Mouse (Mus musculus) layer of hippocampus, adult 9-11 months (tissue): ENCODE data around the gene Tpst2.

Experiments used
- DNase-seq: peaks from one replicate; pipeline ENCODE4 v3.0.0; 2022

Gene Tpst2

GRCm38 (mm10) chr5:112282780-112283482 lies 6.4 kb downstream of the Tpst2 start:
- no peak for DNase-seq

GRCm38 (mm10) chr5:112283543-112284202 lies 7.2 kb downstream of the Tpst2 start:
- DNase-seq, result no peak

GRCm38 (mm10) chr5:112284203-112284582 lies 7.7 kb downstream of the Tpst2 start:
- no peak for DNase-seq

GRCm38 (mm10) chr5:112285548-112286085 lies 9.1 kb downstream of the Tpst2 start:
- no peak for DNase-seq

- DNase-seq, result no peak
These were observed 10.1 kb downstream of the Tpst2 start for GRCm38 (mm10) chr5:112286608-112286983.

- DNase-seq, result no peak
These were observed 10.6 kb downstream of the Tpst2 start for GRCm38 (mm10) chr5:112286984-112287641.

- no peak for DNase-seq
These were observed 11.2 kb downstream of the Tpst2 start for GRCm38 (mm10) chr5:112287652-112288051.

GRCm38 (mm10) chr5:112288193-112289141 lies 12.0 kb downstream of the Tpst2 start:
- DNase-seq, result no peak

GRCm38 (mm10) chr5:112289236-112289635 lies 12.7 kb downstream of the Tpst2 start:
- DNase-seq, result no peak

GRCm38 (mm10) chr5:112289819-112290535 lies 13.5 kb downstream of the Tpst2 start:
- DNase-seq, result no peak

GRCm38 (mm10) chr5:112290536-112290880 lies 14.0 kb downstream of the Tpst2 start:
- no peak for DNase-seq

GRCm38 (mm10) chr5:112291866-112292265 lies 15.4 kb downstream of the Tpst2 start:
- no peak for DNase-seq

- no peak for DNase-seq
These were observed 16.0 kb downstream of the Tpst2 start for GRCm38 (mm10) chr5:112292343-112292980.

GRCm38 (mm10) chr5:112293800-112294199 lies 17.3 kb downstream of the Tpst2 start:
- DNase-seq, result no peak

- DNase-seq, result no peak
These were observed 18.2 kb downstream of the Tpst2 start for GRCm38 (mm10) chr5:112294696-112295095.

- no peak for DNase-seq
These were observed 18.7 kb downstream of the Tpst2 start for GRCm38 (mm10) chr5:112295162-112295561.

- no peak for DNase-seq
These were observed 19.1 kb downstream of the Tpst2 start for GRCm38 (mm10) chr5:112295564-112295963.

- DNase-seq, result no peak
These were observed 20.1 kb downstream of the Tpst2 start for GRCm38 (mm10) chr5:112296404-112297181.

- DNase-seq, result no peak
These were observed 20.8 kb downstream of the Tpst2 start for GRCm38 (mm10) chr5:112297257-112297656.

- no peak for DNase-seq
These were observed 21.9 kb downstream of the Tpst2 start for GRCm38 (mm10) chr5:112298226-112298988.
